ENCODE assay signal across 8 mouse cellular contexts in genomic region chr11:101064462-101064861, GRCm38 (mm10). TPM values are rescaled to one million over a fixed set of nuclear protein-coding genes. Genes with fewer than 3 reads are reported as not detected.
A peak's percentile ranks its signal among the peaks of the same experiment; 100 is the strongest.
DNase-seq lines count a peak whose midpoint lies in the region; ATAC-seq and TF ChIP-seq lines count a peak whose summit lies in the region.

No protein-coding gene starts in this region.

- H3K9me3 ChIP-seq in liver, embryonic 13.5 days (replicated peaks) = no peaks in the 10 kb centered on the region

- H3K27ac ChIP-seq in kidney, adult 2 months (ENCODE audit: insufficient read depth, low read depth, low read length) = peak overlapping the region; percentile 79
- H3K27ac ChIP-seq in cortical plate, adult 2 months (ENCODE audit: insufficient read depth, low read length) = 0 out of 2 replicates have a peak overlapping the region, but pooled peaks have one; percentile 4
- H3K27ac ChIP-seq in liver, embryonic 13.5 days = peak overlapping the region; percentile 100

- peak overlapping the region; percentile 76 for H3K9ac ChIP-seq in liver, embryonic 13.5 days

- H3K4me1 ChIP-seq in kidney, adult 2 months (ENCODE audit: control insufficient read depth, insufficient read depth, low read length) = peaks cover 10% of the 10 kb centered on the region
- H3K4me1 ChIP-seq in cortical plate, adult 2 months (ENCODE audit: control insufficient read depth, insufficient read depth, low read length) = peaks cover 7% of the 10 kb centered on the region; the same call in 1 of the 2 replicates
- peaks cover 78% of the 10 kb centered on the region for H3K4me1 ChIP-seq in liver, embryonic 13.5 days (replicated peaks)

- H3K4me2 ChIP-seq in liver, embryonic 13.5 days = peak overlapping the region; percentile 73

- no peak overlapping the region for H3K4me3 ChIP-seq in kidney, adult 2 months (ENCODE audit: insufficient read depth, low read depth, low read length)
- H3K4me3 ChIP-seq in cortical plate, adult 2 months (ENCODE audit: insufficient read depth, low read length) = no peak overlapping the region
- H3K4me3 ChIP-seq in liver, embryonic 13.5 days (replicated peaks) = peak overlapping the region; percentile 44; the same call in 1 of the 2 replicates

- ATAC-seq in liver, embryonic 13.5 days (ENCODE audit: low read depth) = no peak

- TF ChIP-seq POLR2A in kidney, adult 2 months (IDR thresholded peaks at IDR 0.05; ENCODE audit: low read depth, low read length) = no peak
- no peak for TF ChIP-seq POLR2A in cortical plate, adult 2 months (IDR thresholded peaks at IDR 0.05; ENCODE audit: extremely low read depth, insufficient read depth, low read length)

- peak; percentile 50 to 84 for DNase-seq in adrenal gland, adult (ENCODE audit: inconsistent age in 2 of 2, low spot score in 1 of 2)
- no peak for DNase-seq in adrenal gland, postnatal 36 days
- DNase-seq in kidney, adult 2 months = no peak
- no peak for DNase-seq in kidney, postnatal 36 days
- DNase-seq in liver, embryonic 13.5 days = no peak
- no peak for DNase-seq in urinary bladder, postnatal 4 days (ENCODE audit: low spot score in 2 of 2)
- no peak for DNase-seq in layer of hippocampus, adult 11-12 months (ENCODE audit: low spot score)

- no peaks in the 10 kb centered on the region for H3K27me3 ChIP-seq in kidney, adult 2 months (replicated peaks; ENCODE audit: control insufficient read depth, insufficient read depth, low read length)
- peaks cover 6% of the 10 kb centered on the region; the same call in 1 of the 2 replicates for H3K27me3 ChIP-seq in liver, embryonic 13.5 days

- TF ChIP-seq CTCF in kidney, adult 2 months (conservative IDR thresholded peaks at IDR 0.05; ENCODE audit: insufficient read depth, insufficient read length, low read depth, low read length) = no peak
- no peak for TF ChIP-seq CTCF in cortical plate, adult 2 months (IDR thresholded peaks at IDR 0.05; ENCODE audit: extremely low read depth, insufficient read depth, low read length)

- 82% methylated on average over 4 of the region's 4 CpGs for WGBS in kidney, adult 2 months
- 70% methylated on average over 4 of the region's 4 CpGs for WGBS in liver, embryonic 13.5 days (ENCODE audit: insufficient replicate concordance)

- no peaks in the 10 kb centered on the region for H3K36me3 ChIP-seq in kidney, adult 2 months (ENCODE audit: control insufficient read depth, insufficient read depth, low read length)
- peaks cover 42% of the 10 kb centered on the region for H3K36me3 ChIP-seq in liver, embryonic 13.5 days

RNA-seq across cellular contexts. Expression of gene Naglu, which starts 5.3 kb away (rescaled TPM):
- total RNA-seq in adrenal gland, postnatal 36 days (2021) = 10 to 100 TPM; 36.3 to 47.0 TPM
- polyA plus RNA-seq in kidney, adult 2 months (2012; rRNA removed) = 50.6 and 60.6 TPM in 2 replicates
- 10.3 and 10.7 TPM in 2 replicates for polyA plus RNA-seq in cortical plate, adult 2 months (2012; rRNA removed)
- polyA plus RNA-seq in liver, embryonic 13.5 days (2015; fragmentation: Nextera tagmentation; extraction: Ambion mirVana) = 6.0 TPM in 2 replicates

RNA-seq across cellular contexts. Expression of gene Hsd17b1, which starts 13.7 kb away (rescaled TPM):
- 1 to 10 TPM; 1.5 to 3.3 TPM for total RNA-seq in adrenal gland, postnatal 36 days (2021)
- 0.44 and 0.83 TPM in 2 replicates for polyA plus RNA-seq in kidney, adult 2 months (2012; rRNA removed)
- 0.21 and 0.42 TPM in 2 replicates for polyA plus RNA-seq in cortical plate, adult 2 months (2012; rRNA removed)
- 0.14 and 0.24 TPM in 2 replicates for polyA plus RNA-seq in liver, embryonic 13.5 days (2015; fragmentation: Nextera tagmentation; extraction: Ambion mirVana)

RNA-seq across cellular contexts. Expression of gene Coasy, which starts 17.9 kb away (rescaled TPM):
- total RNA-seq in adrenal gland, postnatal 36 days (2021) = 100 to 1,000 TPM in 1 of 2 experiments, 10 to 100 TPM in 1; 71.3 to 111 TPM
- polyA plus RNA-seq in kidney, adult 2 months (2012; rRNA removed) = 154 and 200 TPM in 2 replicates
- 34.4 and 35.4 TPM in 2 replicates for polyA plus RNA-seq in cortical plate, adult 2 months (2012; rRNA removed)
- 23.0 and 23.2 TPM in 2 replicates for polyA plus RNA-seq in liver, embryonic 13.5 days (2015; fragmentation: Nextera tagmentation; extraction: Ambion mirVana)

RNA-seq across cellular contexts. Expression of gene Mlx, which starts 22.6 kb away (rescaled TPM):
- 10 to 100 TPM; 50.1 to 63.1 TPM for total RNA-seq in adrenal gland, postnatal 36 days (2021)
- 56.9 and 67.9 TPM in 2 replicates for polyA plus RNA-seq in kidney, adult 2 months (2012; rRNA removed)
- polyA plus RNA-seq in cortical plate, adult 2 months (2012; rRNA removed) = 46.9 and 53.1 TPM in 2 replicates
- 32.5 and 34.4 TPM in 2 replicates for polyA plus RNA-seq in liver, embryonic 13.5 days (2015; fragmentation: Nextera tagmentation; extraction: Ambion mirVana)

RNA-seq across cellular contexts. Expression of gene Psmc3ip, which starts 30.8 kb away (rescaled TPM):
- 1 to 10 TPM; 5.8 to 6.6 TPM for total RNA-seq in adrenal gland, postnatal 36 days (2021)
- 1.2 and 1.9 TPM in 2 replicates for polyA plus RNA-seq in kidney, adult 2 months (2012; rRNA removed)
- 3.5 and 3.8 TPM in 2 replicates for polyA plus RNA-seq in cortical plate, adult 2 months (2012; rRNA removed)
- 26.4 and 27.1 TPM in 2 replicates for polyA plus RNA-seq in liver, embryonic 13.5 days (2015; fragmentation: Nextera tagmentation; extraction: Ambion mirVana)

Comparison
In these comparisons a context has a peak if more than half of its experiments do, and no peak if none do; other contexts are left out.
1. DNase-seq: peak in adrenal gland, adult (2 of 2); none in adrenal gland, postnatal 36 days (0 of 2), kidney, adult 2 months (single experiment), kidney, postnatal 36 days (0 of 2), liver, embryonic 13.5 days (single experiment), urinary bladder, postnatal 4 days (0 of 2) and layer of hippocampus, adult 11-12 months (single experiment).
2. H3K27ac ChIP-seq: peak in every context shown above with its lines; median percentile 100 in liver, embryonic 13.5 days; 79 in kidney, adult 2 months; 4 in cortical plate, adult 2 months.